Mouse (Mus musculus): ENCODE data around the gene 5830473C10Rik. TPM values are rescaled to one million over a fixed set of nuclear protein-coding genes. Genes with fewer than 3 reads are reported as not detected.
"Not testable (repeated sequence)": the region's sequence is repeated elsewhere in the genome, so short reads cannot be mapped to it uniquely, and the experiment has no call there.

Gene 5830473C10Rik
- polyA plus RNA-seq, 1 experiment = not detected

- H3K4me1 ChIP-seq (ENCODE audit: control insufficient read depth, insufficient read depth, low read length) = peaks cover 3% of the 10 kb centered on the region; the same call in 1 of the 2 replicates
- no peak overlapping the region for H3K4me3 ChIP-seq (replicated peaks; ENCODE audit: extremely low read depth, low read depth, low read length)
- DNase-seq = no peak
- 64% methylated on average over 6 of the region's 6 CpGs for WGBS
- TF ChIP-seq POLR2A (IDR thresholded peaks at IDR 0.05; ENCODE audit: borderline replicate concordance, extremely low read depth, low read depth, low read length) = no peak
- no peak for TF ChIP-seq CTCF (IDR thresholded peaks at IDR 0.05; ENCODE audit: insufficient read depth, low read length)
Measured at GRCm38 (mm10) chr5:90611996-90612611, 51.2 kb downstream of the 5830473C10Rik start.

GRCm38 (mm10) chr5:90612751-90613150 lies 51.8 kb downstream of the 5830473C10Rik start:
- not testable (repeated sequence) for H3K4me3 ChIP-seq (replicated peaks; ENCODE audit: extremely low read depth, low read depth, low read length); H3K4me1 ChIP-seq (ENCODE audit: control insufficient read depth, insufficient read depth, low read length); DNase-seq
- WGBS = 52% methylated on average over 1 of the region's 1 CpGs

GRCm38 (mm10) chr5:90617859-90618258 lies 57.0 kb downstream of the 5830473C10Rik start:
- no peak for DNase-seq
- H3K4me1 ChIP-seq (ENCODE audit: control insufficient read depth, insufficient read depth, low read length) = no peaks in the 10 kb centered on the region
- no peak overlapping the region for H3K4me3 ChIP-seq (replicated peaks; ENCODE audit: extremely low read depth, low read depth, low read length)
- no peak for TF ChIP-seq CTCF (IDR thresholded peaks at IDR 0.05; ENCODE audit: insufficient read depth, low read length)
- TF ChIP-seq POLR2A (IDR thresholded peaks at IDR 0.05; ENCODE audit: borderline replicate concordance, extremely low read depth, low read depth, low read length) = no peak
- 71% methylated on average over 3 of the region's 3 CpGs for WGBS

GRCm38 (mm10) chr5:90621316-90621715 lies 60.4 kb downstream of the 5830473C10Rik start:
- WGBS = 93% methylated on average over 2 of the region's 2 CpGs
- Histone ChIP-seq H3K4me3 (replicated peaks; ENCODE audit: extremely low read depth, low read depth, low read length) (no peak overlapping the region), H3K4me1 (ENCODE audit: control insufficient read depth, insufficient read depth, low read length) (no peaks in the 10 kb centered on the region)
- no peak for TF ChIP-seq POLR2A (IDR thresholded peaks at IDR 0.05; ENCODE audit: borderline replicate concordance, extremely low read depth, low read depth, low read length)
- no peak for TF ChIP-seq CTCF (IDR thresholded peaks at IDR 0.05; ENCODE audit: insufficient read depth, low read length)
- DNase-seq = no peak

GRCm38 (mm10) chr5:90621726-90622125 lies 60.8 kb downstream of the 5830473C10Rik start:
- Histone ChIP-seq H3K4me1 (ENCODE audit: control insufficient read depth, insufficient read depth, low read length) (no peaks in the 10 kb centered on the region), H3K4me3 (replicated peaks; ENCODE audit: extremely low read depth, low read depth, low read length) (no peak overlapping the region)
- TF ChIP-seq POLR2A (IDR thresholded peaks at IDR 0.05; ENCODE audit: borderline replicate concordance, extremely low read depth, low read depth, low read length) = no peak
- no peak for TF ChIP-seq CTCF (IDR thresholded peaks at IDR 0.05; ENCODE audit: insufficient read depth, low read length)
- DNase-seq = no peak
- 94% methylated on average over 6 of the region's 6 CpGs for WGBS

- Histone ChIP-seq H3K4me3 (replicated peaks; ENCODE audit: extremely low read depth, low read depth, low read length) (no peak overlapping the region), H3K4me1 (ENCODE audit: control insufficient read depth, insufficient read depth, low read length) (no peaks in the 10 kb centered on the region)
- no peak for DNase-seq
- TF ChIP-seq CTCF (IDR thresholded peaks at IDR 0.05; ENCODE audit: insufficient read depth, low read length) (no peak), POLR2A (IDR thresholded peaks at IDR 0.05; ENCODE audit: borderline replicate concordance, extremely low read depth, low read depth, low read length) (no peak)
- WGBS = 84% methylated on average over 2 of the region's 2 CpGs
Measured at GRCm38 (mm10) chr5:90623209-90623608, 62.3 kb downstream of the 5830473C10Rik start.

GRCm38 (mm10) chr5:90624708-90625425 lies 64.0 kb downstream of the 5830473C10Rik start:
- WGBS = 70% methylated on average over 18 of the region's 18 CpGs
- Histone ChIP-seq H3K4me3 (replicated peaks; ENCODE audit: extremely low read depth, low read depth, low read length) (no peak overlapping the region), H3K4me1 (ENCODE audit: control insufficient read depth, insufficient read depth, low read length) (no peaks in the 10 kb centered on the region)
- TF ChIP-seq POLR2A (IDR thresholded peaks at IDR 0.05; ENCODE audit: borderline replicate concordance, extremely low read depth, low read depth, low read length) (no peak), CTCF (IDR thresholded peaks at IDR 0.05; ENCODE audit: insufficient read depth, low read length) (no peak)
- DNase-seq = no peak

- no peaks in the 10 kb centered on the region for H3K4me1 ChIP-seq (ENCODE audit: control insufficient read depth, insufficient read depth, low read length)
- DNase-seq = no peak
- WGBS = 79% methylated on average over 4 of the region's 4 CpGs
- TF ChIP-seq CTCF (IDR thresholded peaks at IDR 0.05; ENCODE audit: insufficient read depth, low read length) (no peak), POLR2A (IDR thresholded peaks at IDR 0.05; ENCODE audit: borderline replicate concordance, extremely low read depth, low read depth, low read length) (no peak)
- H3K4me3 ChIP-seq (replicated peaks; ENCODE audit: extremely low read depth, low read depth, low read length) = no peak overlapping the region
Measured at GRCm38 (mm10) chr5:90627423-90627822, 66.5 kb downstream of the 5830473C10Rik start.

- no peaks in the 10 kb centered on the region for H3K4me1 ChIP-seq (ENCODE audit: control insufficient read depth, insufficient read depth, low read length)
- no peak for DNase-seq
- H3K4me3 ChIP-seq (replicated peaks; ENCODE audit: extremely low read depth, low read depth, low read length) = no peak overlapping the region
- 79% methylated on average over 3 of the region's 3 CpGs for WGBS
- TF ChIP-seq POLR2A (IDR thresholded peaks at IDR 0.05; ENCODE audit: borderline replicate concordance, extremely low read depth, low read depth, low read length) (no peak), CTCF (IDR thresholded peaks at IDR 0.05; ENCODE audit: insufficient read depth, low read length) (no peak)
Measured at GRCm38 (mm10) chr5:90628011-90628410, 67.1 kb downstream of the 5830473C10Rik start.

- no peak for DNase-seq
- H3K4me3 ChIP-seq (replicated peaks; ENCODE audit: extremely low read depth, low read depth, low read length) = no peak overlapping the region
- no peaks in the 10 kb centered on the region for H3K4me1 ChIP-seq (ENCODE audit: control insufficient read depth, insufficient read depth, low read length)
- WGBS = 61% methylated on average over 1 of the region's 1 CpGs
- no peak for TF ChIP-seq CTCF (IDR thresholded peaks at IDR 0.05; ENCODE audit: insufficient read depth, low read length)
- no peak for TF ChIP-seq POLR2A (IDR thresholded peaks at IDR 0.05; ENCODE audit: borderline replicate concordance, extremely low read depth, low read depth, low read length)
Measured at GRCm38 (mm10) chr5:90628530-90628929, 67.6 kb downstream of the 5830473C10Rik start.

Data from lung, adult 2 months (tissue).